Mouse (Mus musculus) G1E (cell line): ENCODE measurements around the gene Mmaa. TPM values are rescaled to one million over a fixed set of nuclear protein-coding genes. Genes with fewer than 3 reads are reported as not detected.

Experiments
- ATAC-seq: 2 replicates; pipeline ENCODE4 v1.8.0; 2016; ENCODE audit warnings: mild to moderate bottlenecking; ENCODE audit not compliant: insufficient number of reproducible peaks, poor library complexity, low FRiP score, severe bottlenecking; ENCODE audit errors: extremely low read depth
- DNase-seq: peaks from one replicate; pipeline ENCODE4 v3.0.0; 2012; ENCODE audit warnings: low spot score
- H3K27me3 ChIP-seq: 2 replicates; pipeline ENCODE4 v1.6.1; 2012; ENCODE audit warnings: mild to moderate bottlenecking, low read length, inconsistent platforms; ENCODE audit not compliant: insufficient read depth
- H3K36me3 ChIP-seq: replicated peaks from 2 replicates; pipeline ENCODE3; 2012; ENCODE audit warnings: mild to moderate bottlenecking, inconsistent platforms
- H3K4me1 ChIP-seq: 2 replicates; pipeline ENCODE4 v1.6.1; 2012; ENCODE audit warnings: low read depth, low read length, inconsistent platforms, mixed read lengths; ENCODE audit not compliant: insufficient read depth
- H3K4me3 ChIP-seq: 2 replicates; pipeline ENCODE4 v1.5.1; 2012; ENCODE audit warnings: low read depth, mild to moderate bottlenecking, inconsistent platforms, low read length, moderate library complexity, mixed read lengths
- H3K9me3 ChIP-seq: replicated peaks from 2 replicates; pipeline ENCODE4 v1.6.1; 2012; ENCODE audit warnings: inconsistent platforms
- CTCF ChIP-seq: IDR thresholded peaks from 2 replicates; pipeline ENCODE4 v1.5.1; 2012; ENCODE audit warnings: low read depth, low read length, inconsistent platforms, mixed read lengths
- GATA1 ChIP-seq: IDR thresholded peaks from 2 replicates; pipeline ENCODE4 v1.6.1; 2012; ENCODE audit warnings: borderline replicate concordance, low read length, inconsistent platforms, mixed read lengths
- GATA2 ChIP-seq: IDR thresholded peaks from 2 replicates; pipeline ENCODE4 v1.6.1; 2012; ENCODE audit warnings: low read depth, low read length, inconsistent platforms, borderline replicate concordance
- POLR2AphosphoS5 ChIP-seq: IDR thresholded peaks from 2 replicates; pipeline ENCODE4 v1.6.1; 2012; ENCODE audit warnings: low read depth, low read length, inconsistent platforms; ENCODE audit not compliant: insufficient replicate concordance
- TAL1 ChIP-seq: conservative IDR thresholded peaks from 2 replicates; pipeline ENCODE4 v1.6.1; 2012; ENCODE audit warnings: low read depth, low read length, inconsistent platforms, mixed read lengths
- polyA plus RNA-seq: library from polyadenylated mRNA; stranded (reverse); fragments of >175 nt; gene quantifications from 2 replicates; pipeline ENCODE4 v1.2.3, GENCODE M21; 2012
- total RNA-seq, 2 experiments: library from RNA; stranded (forward) in 1 of 2; stranded (reverse) in 1 of 2; fragments of 200-1000 nt in 1 of 2; fragments of >200 nt in 1 of 2; fragmentation: Nextera tagmentation in 1 of 2; gene quantifications; 2 replicates each; pipeline ENCODE4 v1.2.3; 2014 to 2017

The Mmaa gene
- total RNA-seq (2014; fragmentation: Nextera tagmentation): 3.5 and 4.1 TPM in 2 replicates
- 5.2 and 6.4 TPM in 2 replicates for total RNA-seq (2017)
- polyA plus RNA-seq: 0.37 and 0.47 TPM in 2 replicates

DNA sequence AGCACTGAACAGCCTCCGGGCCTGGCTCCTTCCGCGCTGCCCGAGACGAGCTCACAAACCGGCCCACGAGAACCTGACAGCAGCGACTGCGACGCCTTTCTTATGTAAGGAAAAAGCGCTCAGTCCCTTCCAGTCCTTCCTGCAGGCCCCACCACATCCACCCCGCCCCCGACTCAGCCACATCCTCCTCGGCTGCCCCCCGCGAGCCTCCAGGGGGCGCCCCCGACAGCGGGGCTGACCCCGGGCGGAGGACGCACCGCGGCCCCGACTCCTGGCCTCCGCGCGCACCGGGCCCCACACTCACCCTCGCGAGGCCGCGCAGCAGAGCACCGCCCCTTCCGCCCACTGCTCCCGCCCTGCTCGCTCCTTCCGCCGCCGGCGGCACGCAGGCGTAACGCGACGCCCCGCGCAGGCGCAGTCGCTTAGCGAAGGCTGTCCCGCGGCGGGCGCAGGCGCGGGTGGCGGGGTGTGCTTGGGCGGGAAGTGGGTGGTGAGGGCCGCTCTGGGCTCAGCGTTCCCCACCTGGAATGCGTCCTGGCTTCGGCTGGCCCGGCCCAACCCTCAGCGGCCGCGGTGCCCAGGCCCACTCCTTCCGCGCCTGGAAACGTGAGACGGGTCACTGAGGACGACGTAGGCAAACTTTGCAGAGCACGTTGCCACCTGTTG is at the start of gene Mmaa:
TSS of gene Mmaa (minus strand) at position 328 of the 666 bp plus-strand sequence.
- ATAC-seq (peak; percentile 77), DNase-seq (peak; percentile 95)
- H3K4me1 ChIP-seq: peaks cover 27% of the 10 kb centered on the region
- H3K36me3 ChIP-seq: peaks cover 13% of the 10 kb centered on the region
- TF ChIP-seq CTCF (0 out of 2 replicates have a peak, but pooled peaks have one; percentile 14), GATA2 (no peak)
- H3K4me3 ChIP-seq: peak within 1 kb of the TSS; percentile 90
- no peaks in the 10 kb centered on the region for H3K27me3 ChIP-seq
- H3K9me3 ChIP-seq: no peaks in the 10 kb centered on the region

- TF ChIP-seq CTCF: no peak
- no peak for TF ChIP-seq TAL1
- DNase-seq: no peak
- peaks cover 25% of the 10 kb centered on the region for H3K27me3 ChIP-seq
- ATAC-seq: no peak
- H3K9me3 ChIP-seq: no peaks in the 10 kb centered on the region
- H3K4me1 ChIP-seq: no peaks in the 10 kb centered on the region
- no peak overlapping the region for H3K4me3 ChIP-seq
- H3K36me3 ChIP-seq: no peaks in the 10 kb centered on the region
Measured at GRCm38 (mm10) chr8:79341236-79341635, 46.5 kb upstream of the Mmaa start.

DNA sequence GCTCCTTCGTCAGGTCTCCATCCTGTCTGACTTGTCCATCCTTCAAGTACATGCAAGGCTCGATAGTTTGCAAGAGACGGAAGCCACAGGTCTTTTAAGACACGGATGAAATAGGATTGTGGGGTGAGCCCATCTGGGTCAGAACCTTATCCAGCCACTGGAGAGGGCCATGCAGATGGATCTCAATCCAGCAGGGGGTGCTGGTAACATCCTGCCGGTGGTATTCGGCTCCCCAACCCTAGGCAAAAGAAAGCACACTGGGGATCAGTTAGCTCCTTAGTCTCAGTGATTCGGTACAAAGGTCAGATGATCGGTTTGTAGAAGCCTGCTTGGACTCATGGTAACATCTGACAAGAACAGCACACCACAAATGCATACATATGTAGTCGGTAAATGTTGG is 44.8 kb upstream of the Mmaa start:
- ATAC-seq: no peak; the same call in 1 of the 2 replicates
- Histone ChIP-seq H3K27me3 (peaks cover 38% of the 10 kb centered on the region), H3K4me1 (no peaks in the 10 kb centered on the region), H3K9me3 (no peaks in the 10 kb centered on the region), H3K4me3 (no peak overlapping the region), H3K36me3 (no peaks in the 10 kb centered on the region)
- DNase-seq: peak; percentile 11
- TF ChIP-seq CTCF (peak; percentile 14; the same call in 1 of the 2 replicates), TAL1 (no peak)

- Histone ChIP-seq H3K27me3 (peaks cover 39% of the 10 kb centered on the region), H3K36me3 (no peaks in the 10 kb centered on the region), H3K9me3 (no peaks in the 10 kb centered on the region), H3K4me1 (no peaks in the 10 kb centered on the region), H3K4me3 (no peak overlapping the region)
- ATAC-seq (no peak), DNase-seq (no peak)
- TF ChIP-seq CTCF: no peak
Measured at GRCm38 (mm10) chr8:79338619-79339018, 43.9 kb upstream of the Mmaa start.

GRCm38 (mm10) chr8:79332109-79332900 is 37.6 kb upstream of the Mmaa start:
- H3K9me3 ChIP-seq: no peaks in the 10 kb centered on the region
- TF ChIP-seq POLR2AphosphoS5: no peak
- TF ChIP-seq GATA1: no peak
- TF ChIP-seq TAL1: no peak
- TF ChIP-seq CTCF: no peak
- no peak for TF ChIP-seq GATA2
- H3K27me3 ChIP-seq: peaks cover 53% of the 10 kb centered on the region
- no peaks in the 10 kb centered on the region for H3K36me3 ChIP-seq
- ATAC-seq (no peak), DNase-seq (no peak)
- no peak overlapping the region for H3K4me3 ChIP-seq
- no peaks in the 10 kb centered on the region for H3K4me1 ChIP-seq

- no peak for ATAC-seq
- TF ChIP-seq GATA1 (no peak), POLR2AphosphoS5 (no peak), TAL1 (no peak), GATA2 (no peak), CTCF (no peak)
Measured at GRCm38 (mm10) chr8:79331571-79331970, 36.8 kb upstream of the Mmaa start.

DNA sequence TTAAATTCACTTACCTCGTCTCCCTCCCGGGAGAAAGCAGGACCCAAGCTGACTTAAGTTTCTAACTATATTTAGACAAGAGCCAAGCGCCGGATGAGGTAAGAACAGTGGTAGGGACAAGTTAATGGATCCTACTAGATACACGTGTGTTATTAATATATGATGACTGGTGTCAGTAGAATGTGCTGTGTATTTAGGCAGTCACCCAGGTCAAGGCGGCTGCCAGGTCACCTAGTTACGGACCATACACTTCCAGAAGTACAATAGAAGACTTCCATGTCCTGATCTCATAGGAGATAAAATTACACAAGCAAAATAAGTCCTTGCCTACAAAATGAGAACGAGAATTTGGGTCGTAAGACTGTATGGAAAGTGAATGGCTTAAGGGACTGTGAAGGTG is 36.3 kb upstream of the Mmaa start:
- no peaks in the 10 kb centered on the region for H3K36me3 ChIP-seq
- no peak overlapping the region for H3K4me3 ChIP-seq
- ATAC-seq: no peak
- H3K27me3 ChIP-seq: peaks cover 55% of the 10 kb centered on the region
- no peaks in the 10 kb centered on the region for H3K4me1 ChIP-seq
- no peaks in the 10 kb centered on the region for H3K9me3 ChIP-seq
- TF ChIP-seq CTCF (no peak), GATA2 (no peak), GATA1 (no peak), TAL1 (no peak), POLR2AphosphoS5 (no peak)
- DNase-seq: no peak

More at GRCm38 (mm10) chr8:79331571-79331970, 36.8 kb upstream of the Mmaa start:
- H3K4me3 ChIP-seq: no peak overlapping the region
- no peaks in the 10 kb centered on the region for H3K36me3 ChIP-seq
- no peak for DNase-seq
- no peaks in the 10 kb centered on the region for H3K4me1 ChIP-seq
- no peaks in the 10 kb centered on the region for H3K9me3 ChIP-seq
- H3K27me3 ChIP-seq: peaks cover 55% of the 10 kb centered on the region
